Mouse (Mus musculus): ENCODE data around the gene Bmi1.

- TF ChIP-seq CTCF (IDR thresholded peaks at IDR 0.05; ENCODE audit: low read depth, low read length) (no peak), POLR2A (IDR thresholded peaks at IDR 0.05; ENCODE audit: insufficient read depth, low read length) (no peak), EP300 (IDR thresholded peaks at IDR 0.05; ENCODE audit: insufficient read depth, low read depth, low read length) (no peak)
Measured at GRCm38 (mm10) chr2:18671041-18671440, 5.8 kb upstream of the Bmi1 start.
